Mouse (Mus musculus): ENCODE measurements at regions not wholly inside any gene's neighbourhood (a gene's known extent, or its start where the extent isn't known, plus 50 kb on each side); places are given as distances from the start of the nearest gene placed in this dataset.

GRCm38 (mm10) chr11:93808431-93808830, 77.1 kb downstream of the Utp18 start:
- H3K4me1 ChIP-seq (ENCODE audit: insufficient read depth, low read length), result no peaks in the 10 kb centered on the region
- no peaks in the 10 kb centered on the region for H3K27me3 ChIP-seq (ENCODE audit: insufficient read depth, low read length)
- WGBS, result 89% methylated on average over 12 of the region's 12 CpGs
- H3K4me3 ChIP-seq (ENCODE audit: low read length), result no peak overlapping the region
- H3K36me3 ChIP-seq (ENCODE audit: insufficient read depth, low read length), result no peaks in the 10 kb centered on the region
- ATAC-seq (ENCODE audit: low FRiP score, low TSS enrichment), result no peak
- no peak overlapping the region for H3K4me2 ChIP-seq (replicated peaks; ENCODE audit: low read depth, low read length)
- H3K9me3 ChIP-seq (ENCODE audit: low read length), result no peaks in the 10 kb centered on the region
- no peak overlapping the region for H3K27ac ChIP-seq (ENCODE audit: low read length)
- H3K9ac ChIP-seq (replicated peaks; ENCODE audit: low read length), result no peak overlapping the region

GRCm38 (mm10) chr11:93807205-93807604, 78.4 kb downstream of the Utp18 start:
- no peaks in the 10 kb centered on the region for H3K27me3 ChIP-seq (ENCODE audit: insufficient read depth, low read length)
- ATAC-seq (ENCODE audit: low FRiP score, low TSS enrichment), result no peak
- no peaks in the 10 kb centered on the region for H3K9me3 ChIP-seq (ENCODE audit: low read length)
- no peaks in the 10 kb centered on the region for H3K36me3 ChIP-seq (ENCODE audit: insufficient read depth, low read length)
- H3K4me1 ChIP-seq (ENCODE audit: insufficient read depth, low read length), result no peaks in the 10 kb centered on the region
- H3K4me3 ChIP-seq (ENCODE audit: low read length), result no peak overlapping the region
- H3K9ac ChIP-seq (replicated peaks; ENCODE audit: low read length), result no peak overlapping the region
- H3K27ac ChIP-seq (ENCODE audit: low read length), result no peak overlapping the region
- 94% methylated on average over 2 of the region's 2 CpGs for WGBS
- no peak overlapping the region for H3K4me2 ChIP-seq (replicated peaks; ENCODE audit: low read depth, low read length)

- Histone ChIP-seq H3K4me1 (ENCODE audit: insufficient read depth, low read length) (no peaks in the 10 kb centered on the region), H3K27me3 (ENCODE audit: insufficient read depth, low read length) (no peaks in the 10 kb centered on the region), H3K9me3 (ENCODE audit: low read length) (no peaks in the 10 kb centered on the region), H3K27ac (ENCODE audit: low read length) (no peak overlapping the region), H3K4me2 (replicated peaks; ENCODE audit: low read depth, low read length) (no peak overlapping the region), H3K9ac (replicated peaks; ENCODE audit: low read length) (no peak overlapping the region), H3K4me3 (ENCODE audit: low read length) (no peak overlapping the region), H3K36me3 (ENCODE audit: insufficient read depth, low read length) (no peaks in the 10 kb centered on the region)
- no peak for ATAC-seq (ENCODE audit: low FRiP score, low TSS enrichment)
- WGBS, result 59% methylated on average over 5 of the region's 5 CpGs
Observed at GRCm38 (mm10) chr11:93771143-93771940, 114.2 kb downstream of the Utp18 start.

- Histone ChIP-seq H3K4me1 (ENCODE audit: insufficient read depth, low read length) (0 out of 2 replicates have a peak, but pooled peaks cover 2% of the 10 kb centered on the region), H3K4me3 (ENCODE audit: low read length) (no peak overlapping the region), H3K4me2 (replicated peaks; ENCODE audit: low read depth, low read length) (no peak overlapping the region), H3K27ac (ENCODE audit: low read length) (no peak overlapping the region), H3K9me3 (ENCODE audit: low read length) (no peaks in the 10 kb centered on the region), H3K9ac (replicated peaks; ENCODE audit: low read length) (no peak overlapping the region), H3K36me3 (ENCODE audit: insufficient read depth, low read length) (no peaks in the 10 kb centered on the region), H3K27me3 (ENCODE audit: insufficient read depth, low read length) (no peaks in the 10 kb centered on the region)
- no peak for ATAC-seq (ENCODE audit: low FRiP score, low TSS enrichment)
- WGBS, result 92% methylated on average over 4 of the region's 4 CpGs
Observed at GRCm38 (mm10) chr11:93765961-93766360, 119.6 kb downstream of the Utp18 start.

- ATAC-seq (ENCODE audit: low FRiP score, low TSS enrichment), result peak; percentile 90
- H3K4me2 ChIP-seq (replicated peaks; ENCODE audit: low read depth, low read length), result peak overlapping the region; percentile 47
- H3K4me3 ChIP-seq (ENCODE audit: low read length), result peak overlapping the region; percentile 8; the same call in 1 of the 2 replicates
- no peaks in the 10 kb centered on the region for H3K9me3 ChIP-seq (ENCODE audit: low read length)
- 14% methylated on average over 18 of the region's 18 CpGs for WGBS
- no peak overlapping the region for H3K27ac ChIP-seq (ENCODE audit: low read length)
- H3K27me3 ChIP-seq (ENCODE audit: insufficient read depth, low read length), result no peaks in the 10 kb centered on the region
- no peak overlapping the region for H3K9ac ChIP-seq (replicated peaks; ENCODE audit: low read length)
- H3K36me3 ChIP-seq (ENCODE audit: insufficient read depth, low read length), result no peaks in the 10 kb centered on the region
- H3K4me1 ChIP-seq (ENCODE audit: insufficient read depth, low read length), result 0 out of 2 replicates have a peak, but pooled peaks cover 2% of the 10 kb centered on the region
Observed at GRCm38 (mm10) chr11:93762832-93763530, 122.6 kb downstream of the Utp18 start.

- H3K4me2 ChIP-seq (replicated peaks; ENCODE audit: low read depth, low read length), result no peak overlapping the region
- H3K4me1 ChIP-seq (ENCODE audit: insufficient read depth, low read length), result no peaks in the 10 kb centered on the region
- 59% methylated on average over 7 of the region's 7 CpGs for WGBS
- H3K36me3 ChIP-seq (ENCODE audit: insufficient read depth, low read length), result no peaks in the 10 kb centered on the region
- H3K4me3 ChIP-seq (ENCODE audit: low read length), result no peak overlapping the region
- ATAC-seq (ENCODE audit: low FRiP score, low TSS enrichment), result no peak
- H3K27me3 ChIP-seq (ENCODE audit: insufficient read depth, low read length), result no peaks in the 10 kb centered on the region
- H3K27ac ChIP-seq (ENCODE audit: low read length), result no peak overlapping the region
- no peak overlapping the region for H3K9ac ChIP-seq (replicated peaks; ENCODE audit: low read length)
- no peaks in the 10 kb centered on the region for H3K9me3 ChIP-seq (ENCODE audit: low read length)
Observed at GRCm38 (mm10) chr11:93757825-93758224, 127.7 kb downstream of the Utp18 start.

GRCm38 (mm10) chr11:93736618-93737017, 148.9 kb downstream of the Utp18 start:
- H3K4me3 ChIP-seq (ENCODE audit: low read length), result no peak overlapping the region
- H3K9ac ChIP-seq (replicated peaks; ENCODE audit: low read length), result no peak overlapping the region
- H3K4me1 ChIP-seq (ENCODE audit: insufficient read depth, low read length), result no peaks in the 10 kb centered on the region
- H3K27ac ChIP-seq (ENCODE audit: low read length), result no peak overlapping the region
- no peak overlapping the region for H3K4me2 ChIP-seq (replicated peaks; ENCODE audit: low read depth, low read length)
- ATAC-seq (ENCODE audit: low FRiP score, low TSS enrichment), result no peak
- 75% methylated on average over 10 of the region's 10 CpGs for WGBS
- no peaks in the 10 kb centered on the region for H3K27me3 ChIP-seq (ENCODE audit: insufficient read depth, low read length)
- H3K36me3 ChIP-seq (ENCODE audit: insufficient read depth, low read length), result no peaks in the 10 kb centered on the region
- H3K9me3 ChIP-seq (ENCODE audit: low read length), result no peaks in the 10 kb centered on the region

- Histone ChIP-seq H3K27me3 (ENCODE audit: insufficient read depth, low read length) (no peaks in the 10 kb centered on the region), H3K4me1 (ENCODE audit: insufficient read depth, low read length) (no peaks in the 10 kb centered on the region), H3K4me3 (ENCODE audit: low read length) (no peak overlapping the region), H3K4me2 (replicated peaks; ENCODE audit: low read depth, low read length) (no peak overlapping the region), H3K27ac (ENCODE audit: low read length) (no peak overlapping the region), H3K36me3 (ENCODE audit: insufficient read depth, low read length) (no peaks in the 10 kb centered on the region), H3K9ac (replicated peaks; ENCODE audit: low read length) (no peak overlapping the region), H3K9me3 (ENCODE audit: low read length) (no peaks in the 10 kb centered on the region)
- no peak for ATAC-seq (ENCODE audit: low FRiP score, low TSS enrichment)
- WGBS, result 61% methylated on average over 11 of the region's 11 CpGs
Observed at GRCm38 (mm10) chr11:93733568-93734185, 151.9 kb downstream of the Utp18 start.

- H3K9me3 ChIP-seq (ENCODE audit: low read length), result no peaks in the 10 kb centered on the region
- ATAC-seq (ENCODE audit: low FRiP score, low TSS enrichment), result no peak
Observed at GRCm38 (mm10) chr11:93729119-93729518, 156.4 kb downstream of the Utp18 start.

GRCm38 (mm10) chr11:93725242-93725641, 160.3 kb downstream of the Utp18 start:
- no peak for ATAC-seq (ENCODE audit: low FRiP score, low TSS enrichment)
- WGBS, result 76% methylated on average over 6 of the region's 6 CpGs
- H3K27me3 ChIP-seq (ENCODE audit: insufficient read depth, low read length), result no peaks in the 10 kb centered on the region
- H3K27ac ChIP-seq (ENCODE audit: low read length), result no peak overlapping the region
- H3K4me3 ChIP-seq (ENCODE audit: low read length), result no peak overlapping the region
- no peaks in the 10 kb centered on the region for H3K36me3 ChIP-seq (ENCODE audit: insufficient read depth, low read length)
- H3K4me2 ChIP-seq (replicated peaks; ENCODE audit: low read depth, low read length), result no peak overlapping the region
- H3K4me1 ChIP-seq (ENCODE audit: insufficient read depth, low read length), result no peaks in the 10 kb centered on the region
- no peaks in the 10 kb centered on the region for H3K9me3 ChIP-seq (ENCODE audit: low read length)
- H3K9ac ChIP-seq (replicated peaks; ENCODE audit: low read length), result no peak overlapping the region

More at GRCm38 (mm10) chr11:93729119-93729518, 156.4 kb downstream of the Utp18 start:
- Histone ChIP-seq H3K27ac (ENCODE audit: low read length) (no peak overlapping the region), H3K4me3 (ENCODE audit: low read length) (no peak overlapping the region), H3K4me2 (replicated peaks; ENCODE audit: low read depth, low read length) (no peak overlapping the region), H3K27me3 (ENCODE audit: insufficient read depth, low read length) (no peaks in the 10 kb centered on the region), H3K9ac (replicated peaks; ENCODE audit: low read length) (no peak overlapping the region), H3K4me1 (ENCODE audit: insufficient read depth, low read length) (no peaks in the 10 kb centered on the region), H3K36me3 (ENCODE audit: insufficient read depth, low read length) (no peaks in the 10 kb centered on the region)
- WGBS, result 41% methylated on average over 9 of the region's 9 CpGs
